Mouse (Mus musculus): Measurements from ENCODE around the gene Rars2. TPM values are rescaled to one million over a fixed set of nuclear protein-coding genes. Genes with fewer than 3 reads are reported as not detected.
"Not testable (repeated sequence)": the region's sequence is repeated elsewhere in the genome, so short reads cannot be mapped to it uniquely, and the experiment has no call there.

The Rars2 gene
- total and polyA plus RNA-seq, 3 experiments, result 47.7 to 60.3 TPM; not detected in 1

- TF ChIP-seq SMC3 (IDR thresholded peaks at IDR 0.05; ENCODE audit: low read depth, low read length), result no peak
- peak in 1 of 3 experiments; percentile 39; a peak in 2 of 6 replicates for TF ChIP-seq CTCF (IDR thresholded peaks at IDR 0.05 in 2 of 3, conservative IDR thresholded peaks at IDR 0.05 in 1 of 3; ENCODE audit: control insufficient read depth in 1 of 3, insufficient read depth in 1 of 3, low read depth in 2 of 3, low read length in 3 of 3, poor library complexity in 1 of 3, severe bottlenecking in 1 of 3)
- peak; percentile 28 for TF ChIP-seq RAD21 (IDR thresholded peaks at IDR 0.05; ENCODE audit: low read depth, low read length)
- H3K36me3 ChIP-seq (ENCODE audit: control insufficient read depth in 1 of 2, insufficient read depth in 2 of 2, low read length in 2 of 2), result peaks cover 0 to 38% of the 10 kb centered on the region in 2 experiments; a peak in 2 of 4 replicates
Observed at GRCm38 (mm10) chr4:34577028-34577427, 37.7 kb upstream of the Rars2 start.

GRCm38 (mm10) chr4:34579215-34579614 lies 35.5 kb upstream of the Rars2 start:
- no peak for TF ChIP-seq MYB (IDR thresholded peaks at IDR 0.05; ENCODE audit: low read depth, low read length)
- no peak for TF ChIP-seq ZKSCAN1 (IDR thresholded peaks at IDR 0.05; ENCODE audit: low read depth, low read length)
- no peak for TF ChIP-seq MAZ (IDR thresholded peaks at IDR 0.05; ENCODE audit: low read depth, low read length)
- TF ChIP-seq TBP (IDR thresholded peaks at IDR 0.05; ENCODE audit: low read depth, low read length), result no peak
- no peak for TF ChIP-seq ELF1 (IDR thresholded peaks at IDR 0.05; ENCODE audit: low read depth, low read length)
- TF ChIP-seq UBTF (IDR thresholded peaks at IDR 0.05; ENCODE audit: borderline replicate concordance, insufficient read depth, low read depth, low read length), result no peak
- TF ChIP-seq JUND (IDR thresholded peaks at IDR 0.05; ENCODE audit: low read depth, low read length), result no peak
- TF ChIP-seq CTCF (IDR thresholded peaks at IDR 0.05 in 2 of 3, conservative IDR thresholded peaks at IDR 0.05 in 1 of 3; ENCODE audit: control insufficient read depth in 1 of 3, insufficient read depth in 1 of 3, low read depth in 2 of 3, low read length in 3 of 3, poor library complexity in 1 of 3, severe bottlenecking in 1 of 3), result no peak
- TF ChIP-seq NELFE (IDR thresholded peaks at IDR 0.05; ENCODE audit: low read depth, low read length), result no peak
- TF ChIP-seq POLR2AphosphoS2 (IDR thresholded peaks at IDR 0.05; ENCODE audit: low read length), result no peak
- no peak for TF ChIP-seq MAX (IDR thresholded peaks at IDR 0.05; ENCODE audit: low read length)
- TF ChIP-seq ZNF384 (IDR thresholded peaks at IDR 0.05; ENCODE audit: low read depth, low read length), result no peak
- TF ChIP-seq BHLHE40 (IDR thresholded peaks at IDR 0.05; ENCODE audit: borderline replicate concordance, low read depth, low read length), result no peak
- no peak for TF ChIP-seq GATA1 (IDR thresholded peaks at IDR 0.05; ENCODE audit: low read depth, low read length)
- no peak for TF ChIP-seq MYC (IDR thresholded peaks at IDR 0.05; ENCODE audit: low read depth, low read length)
- TF ChIP-seq TCF12 (IDR thresholded peaks at IDR 0.05; ENCODE audit: low read depth, low read length), result no peak
- TF ChIP-seq MXI1 (IDR thresholded peaks at IDR 0.05; ENCODE audit: low read depth, low read length), result no peak
- no peak for TF ChIP-seq USF2 (IDR thresholded peaks at IDR 0.05; ENCODE audit: borderline replicate concordance in 1 of 2, insufficient read depth in 1 of 2, low read depth in 1 of 2, low read length in 2 of 2)

More at GRCm38 (mm10) chr4:34577028-34577427, 37.7 kb upstream of the Rars2 start:
- no peak for DNase-seq (ENCODE audit: low read depth, low spot score)
- Histone ChIP-seq H3K4me1 (ENCODE audit: control insufficient read depth in 1 of 2, insufficient read depth in 2 of 2, low read length in 2 of 2) (no peaks in the 10 kb centered on the region), H3K27ac (ENCODE audit: control insufficient read depth, low read depth, low read length) (no peak overlapping the region), H3K9ac (ENCODE audit: control insufficient read depth, low read depth, low read length, poor library complexity, severe bottlenecking) (no peak overlapping the region), H3K4me3 (ENCODE audit: control insufficient read depth in 1 of 2, insufficient read depth in 1 of 2, low read depth in 2 of 2, low read length in 2 of 2) (no peak overlapping the region), H3K27me3 (ENCODE audit: control insufficient read depth in 1 of 2, insufficient read depth in 2 of 2, low read length in 2 of 2) (no peaks in the 10 kb centered on the region), H3K9me3 (replicated peaks; ENCODE audit: insufficient read depth, low read length) (no peaks in the 10 kb centered on the region), H3K79me2 (ENCODE audit: control insufficient read depth, insufficient read depth, low read length, poor library complexity) (no peaks in the 10 kb centered on the region)

GRCm38 (mm10) chr4:34581489-34581888 lies 33.3 kb upstream of the Rars2 start:
- not testable (repeated sequence) for H3K9me3 ChIP-seq (replicated peaks; ENCODE audit: insufficient read depth, low read length); H3K9ac ChIP-seq (ENCODE audit: control insufficient read depth, low read depth, low read length, poor library complexity, severe bottlenecking); DNase-seq (ENCODE audit: low read depth, low spot score); H3K79me2 ChIP-seq (ENCODE audit: control insufficient read depth, insufficient read depth, low read length, poor library complexity); H3K4me1 ChIP-seq (ENCODE audit: control insufficient read depth in 1 of 2, insufficient read depth in 2 of 2, low read length in 2 of 2); H3K27me3 ChIP-seq (ENCODE audit: control insufficient read depth in 1 of 2, insufficient read depth in 2 of 2, low read length in 2 of 2); H3K4me3 ChIP-seq (ENCODE audit: control insufficient read depth in 1 of 2, insufficient read depth in 1 of 2, low read depth in 2 of 2, low read length in 2 of 2); H3K27ac ChIP-seq (ENCODE audit: control insufficient read depth, low read depth, low read length)
- H3K36me3 ChIP-seq (ENCODE audit: control insufficient read depth in 1 of 2, insufficient read depth in 2 of 2, low read length in 2 of 2), result peaks cover 0 to 13% of the 10 kb centered on the region in 2 experiments; a peak in 2 of 4 replicates

More at GRCm38 (mm10) chr4:34579215-34579614, 35.5 kb upstream of the Rars2 start:
- Histone ChIP-seq H3K36me3 (ENCODE audit: control insufficient read depth in 1 of 2, insufficient read depth in 2 of 2, low read length in 2 of 2) (peaks cover 0 to 23% of the 10 kb centered on the region in 2 experiments; a peak in 2 of 4 replicates), H3K79me2 (ENCODE audit: control insufficient read depth, insufficient read depth, low read length, poor library complexity) (no peaks in the 10 kb centered on the region), H3K4me3 (ENCODE audit: control insufficient read depth in 1 of 2, insufficient read depth in 1 of 2, low read depth in 2 of 2, low read length in 2 of 2) (no peak overlapping the region), H3K9me3 (replicated peaks; ENCODE audit: insufficient read depth, low read length) (no peaks in the 10 kb centered on the region), H3K27me3 (ENCODE audit: control insufficient read depth in 1 of 2, insufficient read depth in 2 of 2, low read length in 2 of 2) (no peaks in the 10 kb centered on the region), H3K4me1 (ENCODE audit: control insufficient read depth in 1 of 2, insufficient read depth in 2 of 2, low read length in 2 of 2) (no peaks in the 10 kb centered on the region), H3K9ac (ENCODE audit: control insufficient read depth, low read depth, low read length, poor library complexity, severe bottlenecking) (no peak overlapping the region), H3K27ac (ENCODE audit: control insufficient read depth, low read depth, low read length) (no peak overlapping the region)
- no peak for DNase-seq (ENCODE audit: low read depth, low spot score)

All from MEL (cell line).